Mouse (Mus musculus): ENCODE results near the gene Actg1. TPM values are rescaled to one million over a fixed set of nuclear protein-coding genes. Genes with fewer than 3 reads are reported as not detected.
A peak's percentile ranks its signal among the peaks of the same experiment; 100 is the strongest.
"Not testable (repeated sequence)": the region's sequence is repeated elsewhere in the genome, so short reads cannot be mapped to it uniquely, and the experiment has no call there.

Gene Actg1
- total RNA-seq, 2 experiments from 2014 or later = 2,305 to 4,544 TPM

GRCm38 (mm10) chr11:120347301-120347700 lies 1.0 kb downstream of the Actg1 start:
- no peak for ATAC-seq (ENCODE audit: poor library complexity, severe bottlenecking)

GRCm38 (mm10) chr11:120346383-120347034 lies 1.8 kb downstream of the Actg1 start:
- ATAC-seq (ENCODE audit: poor library complexity, severe bottlenecking) = not testable (repeated sequence)

- no peak for ATAC-seq (ENCODE audit: poor library complexity, severe bottlenecking)
Measured at GRCm38 (mm10) chr11:120345067-120345681, 3.2 kb downstream of the Actg1 start.

GRCm38 (mm10) chr11:120344310-120344920 lies 3.9 kb downstream of the Actg1 start:
- ATAC-seq (ENCODE audit: poor library complexity, severe bottlenecking) = no peak

- no peak for ATAC-seq (ENCODE audit: poor library complexity, severe bottlenecking)
Measured at GRCm38 (mm10) chr11:120343519-120344309, 4.6 kb downstream of the Actg1 start.

GRCm38 (mm10) chr11:120342656-120343160 lies 5.6 kb downstream of the Actg1 start:
- no peak for ATAC-seq (ENCODE audit: poor library complexity, severe bottlenecking)

- ATAC-seq (ENCODE audit: poor library complexity, severe bottlenecking) = no peak
Measured at GRCm38 (mm10) chr11:120341661-120342060, 6.7 kb downstream of the Actg1 start.

GRCm38 (mm10) chr11:120339978-120340513 lies 8.3 kb downstream of the Actg1 start:
- ATAC-seq (ENCODE audit: poor library complexity, severe bottlenecking) = peak; percentile 43

GRCm38 (mm10) chr11:120338786-120339185 lies 9.6 kb downstream of the Actg1 start:
- ATAC-seq (ENCODE audit: poor library complexity, severe bottlenecking) = no peak

GRCm38 (mm10) chr11:120337447-120337846 lies 10.9 kb downstream of the Actg1 start:
- no peak for ATAC-seq (ENCODE audit: poor library complexity, severe bottlenecking)

- no peak for ATAC-seq (ENCODE audit: poor library complexity, severe bottlenecking)
Measured at GRCm38 (mm10) chr11:120335431-120336021, 12.8 kb downstream of the Actg1 start.

GRCm38 (mm10) chr11:120320156-120320555 lies 28.2 kb downstream of the Actg1 start:
- ATAC-seq (ENCODE audit: poor library complexity, severe bottlenecking) = no peak

GRCm38 (mm10) chr11:120319310-120319709 lies 29.0 kb downstream of the Actg1 start:
- no peak for ATAC-seq (ENCODE audit: poor library complexity, severe bottlenecking)

GRCm38 (mm10) chr11:120317456-120317855 lies 30.9 kb downstream of the Actg1 start:
- no peak for ATAC-seq (ENCODE audit: poor library complexity, severe bottlenecking)

- peak; percentile 4; the same call in 1 of the 2 replicates for ATAC-seq (ENCODE audit: poor library complexity, severe bottlenecking)
Measured at GRCm38 (mm10) chr11:120316690-120317254, 31.6 kb downstream of the Actg1 start.

- peak; percentile 99 for ATAC-seq (ENCODE audit: poor library complexity, severe bottlenecking)
Measured at GRCm38 (mm10) chr11:120315832-120316689, 32.3 kb downstream of the Actg1 start.

- no peak for ATAC-seq (ENCODE audit: poor library complexity, severe bottlenecking)
Measured at GRCm38 (mm10) chr11:120315416-120315761, 33.0 kb downstream of the Actg1 start.

GRCm38 (mm10) chr11:120314721-120315415 lies 33.5 kb downstream of the Actg1 start:
- no peak for ATAC-seq (ENCODE audit: poor library complexity, severe bottlenecking)
